Mouse (Mus musculus) 3T3-L1 (cell line): ENCODE results near the gene Anxa8.

Experiments
- DNase-seq: peaks from one replicate; pipeline ENCODE4 v3.0.0-alpha.2; 2015; ENCODE audit warnings: low read depth, low spot score

Anxa8 gene

DNA sequence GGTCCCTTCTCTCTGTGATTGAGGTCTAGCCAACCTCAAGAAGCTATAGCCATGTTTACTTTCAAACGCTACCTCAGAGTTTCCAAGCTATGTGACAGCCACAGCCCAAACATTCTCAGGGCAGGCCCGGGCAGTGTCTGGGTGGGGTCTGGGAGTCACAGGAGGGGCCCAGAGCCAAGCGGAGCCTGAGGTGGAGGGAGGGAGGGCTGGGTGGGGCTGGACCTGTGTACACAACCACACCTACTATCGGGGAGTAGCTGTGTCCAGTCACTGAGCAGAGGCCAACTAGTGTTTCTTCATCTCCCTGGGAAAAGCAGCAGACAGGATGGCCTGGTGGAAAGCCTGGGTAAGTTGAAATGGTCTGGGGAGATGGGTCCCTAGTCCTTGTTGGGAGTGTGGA lies at the start of gene Anxa8:
Gene Anxa8 (plus strand): TSS at position 251 of the 400 bp plus-strand sequence.
- DNase-seq = peak; percentile 29

DNA sequence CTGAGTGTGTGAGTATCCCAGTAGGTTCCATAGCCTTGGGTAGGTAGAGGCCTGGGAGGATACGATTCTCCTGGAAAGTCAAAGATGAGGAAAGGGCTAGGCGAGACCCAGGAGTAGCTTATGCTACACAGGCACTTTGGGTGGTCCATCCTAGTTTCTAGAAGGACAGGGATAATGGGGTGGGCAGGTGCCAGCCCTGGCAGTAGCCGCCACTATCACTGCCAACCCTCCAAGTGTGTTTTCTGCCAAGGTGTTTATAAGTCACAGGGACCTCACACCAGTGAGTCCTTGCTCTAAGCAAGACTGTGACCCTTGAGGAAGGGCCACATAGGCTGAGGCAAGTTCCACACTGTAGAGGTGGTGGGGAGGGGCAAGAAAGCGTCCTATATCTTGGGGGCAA lies 44.5 kb upstream of the Anxa8 start:
- DNase-seq = no peak

DNA sequence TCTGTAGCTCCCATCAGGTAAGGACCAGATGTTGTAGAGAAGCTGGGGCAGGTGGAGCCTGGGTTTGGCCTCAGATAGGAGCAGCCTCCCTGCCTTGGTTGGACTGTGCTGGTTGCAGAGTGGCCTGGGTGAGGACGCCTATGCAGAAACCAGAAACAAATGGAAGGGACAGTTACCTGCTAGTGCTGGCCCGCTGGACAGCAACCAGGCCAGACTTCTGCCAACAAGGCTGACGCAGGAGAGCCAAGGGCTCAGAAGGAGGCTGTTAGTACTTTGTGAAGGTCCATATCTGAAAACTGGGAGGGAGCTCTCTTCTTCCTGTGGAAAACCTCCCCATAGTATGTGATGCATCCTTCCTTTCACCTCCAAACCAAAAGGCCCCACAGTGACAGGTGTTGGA lies 42.4 kb upstream of the Anxa8 start:
- DNase-seq = no peak

DNA sequence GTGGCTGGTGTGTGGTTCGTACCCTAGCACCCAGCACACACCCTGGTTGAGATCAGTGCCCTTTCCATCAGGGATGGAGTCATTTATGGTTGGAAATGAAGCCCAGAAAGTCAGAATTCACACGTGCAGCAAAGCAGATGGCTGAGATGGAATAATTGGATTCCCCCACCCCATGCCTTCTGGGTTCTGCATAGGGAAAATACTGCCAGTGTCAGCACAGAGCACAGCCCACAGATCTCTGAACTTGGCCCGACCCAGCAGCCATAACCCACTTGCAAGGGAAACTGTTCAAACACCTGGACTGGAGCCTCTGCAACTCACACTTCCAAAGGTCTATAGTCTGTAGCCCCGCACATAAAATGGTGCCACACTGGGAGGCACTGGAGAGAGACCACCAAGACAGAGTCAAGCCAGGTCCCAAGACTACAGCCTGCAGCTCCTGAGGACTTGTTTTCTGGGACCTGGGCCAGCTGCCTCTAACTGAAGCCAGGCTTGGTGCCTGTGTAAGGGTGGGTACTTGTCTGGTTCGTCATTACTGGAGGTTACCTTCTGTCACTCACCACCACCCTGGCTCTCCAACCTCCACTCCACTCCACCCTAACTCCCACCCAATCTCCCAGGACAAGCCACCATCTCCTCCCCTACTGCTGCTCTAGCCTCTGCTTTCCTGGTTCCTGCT lies 35.5 kb upstream of the Anxa8 start:
- DNase-seq = no peak

DNA sequence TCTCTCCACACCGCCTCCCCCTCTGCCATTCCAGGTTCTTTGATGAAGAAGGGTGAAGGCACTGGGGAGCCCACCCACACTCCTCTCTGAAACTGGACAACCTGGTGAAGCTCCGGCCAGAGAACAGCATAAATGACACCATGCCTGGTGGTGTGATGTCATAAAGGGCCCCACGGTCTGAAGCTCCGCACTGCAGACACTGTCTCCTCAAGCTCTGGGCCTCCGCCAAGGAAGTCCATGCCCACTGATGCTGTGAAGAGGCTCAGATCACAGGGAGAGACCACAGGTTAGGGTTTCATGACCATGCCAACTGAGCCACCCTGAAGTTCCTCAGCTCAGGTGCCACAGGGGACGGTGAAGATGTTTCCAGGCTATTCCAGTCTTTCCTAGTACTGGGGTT lies 33.3 kb upstream of the Anxa8 start, which contains the start of gene Antxrl:
Gene Antxrl (plus strand): TSS at position 192 of the 400 bp plus-strand sequence.
- no peak for DNase-seq

DNA sequence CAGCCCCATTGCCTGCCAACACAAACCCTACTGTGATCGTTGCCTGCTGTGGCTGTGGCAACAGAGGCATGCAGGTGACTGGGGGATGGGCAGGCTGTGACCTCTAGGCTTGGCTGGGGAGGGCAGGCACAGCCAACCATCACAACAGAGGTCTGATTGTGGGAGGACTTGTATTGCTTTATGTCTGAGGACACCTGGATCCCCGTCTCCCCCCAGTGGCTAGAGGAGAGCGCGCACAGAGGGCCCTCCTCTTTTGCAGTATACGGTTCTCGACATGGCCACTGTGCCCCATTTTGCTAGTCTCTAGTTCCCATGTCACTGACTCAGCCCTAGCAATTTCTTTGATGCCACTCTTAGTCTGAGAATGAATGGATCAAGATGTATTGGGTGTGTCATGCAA lies 14.1 kb upstream of the Anxa8 start:
- no peak for DNase-seq

DNA sequence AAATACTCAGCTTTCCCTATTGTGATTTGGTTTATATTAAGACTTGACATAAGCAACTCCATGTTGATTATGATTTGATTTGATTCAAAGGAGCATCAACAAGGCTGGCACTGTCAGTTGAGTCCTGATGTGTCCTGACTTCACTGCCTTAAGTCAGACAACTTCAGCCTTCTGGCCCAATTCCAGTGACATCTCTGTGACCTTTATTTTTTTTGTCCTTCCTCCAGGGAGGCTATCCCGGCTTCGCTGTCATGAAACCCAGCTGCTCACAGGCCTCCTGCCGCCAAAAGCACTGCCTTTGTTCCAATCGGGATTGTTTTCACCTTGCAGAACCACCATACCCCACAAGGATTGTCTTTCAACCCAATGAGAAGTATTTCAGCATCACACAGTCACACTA lies 10.4 kb upstream of the Anxa8 start:
- no peak for DNase-seq

DNA sequence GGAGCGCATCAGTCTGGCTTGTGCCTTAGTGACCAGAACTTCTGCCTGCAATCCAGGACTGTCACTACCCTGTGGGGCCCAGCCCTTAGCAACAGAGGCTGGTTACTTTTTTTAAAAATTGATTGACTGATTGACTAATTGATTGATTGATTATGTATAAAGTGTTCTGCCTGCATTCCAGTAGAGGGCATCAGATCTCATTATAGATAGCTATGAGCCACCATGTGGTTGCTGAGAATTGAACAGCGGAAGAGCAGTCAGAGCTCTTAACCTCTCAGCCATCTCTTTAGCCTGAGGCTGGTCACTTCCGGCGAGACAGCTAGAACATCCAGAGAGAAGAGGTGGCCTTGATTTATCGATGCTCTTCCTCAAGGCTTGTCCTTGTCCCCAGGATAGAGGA lies 8.6 kb upstream of the Anxa8 start:
- DNase-seq = no peak

DNA sequence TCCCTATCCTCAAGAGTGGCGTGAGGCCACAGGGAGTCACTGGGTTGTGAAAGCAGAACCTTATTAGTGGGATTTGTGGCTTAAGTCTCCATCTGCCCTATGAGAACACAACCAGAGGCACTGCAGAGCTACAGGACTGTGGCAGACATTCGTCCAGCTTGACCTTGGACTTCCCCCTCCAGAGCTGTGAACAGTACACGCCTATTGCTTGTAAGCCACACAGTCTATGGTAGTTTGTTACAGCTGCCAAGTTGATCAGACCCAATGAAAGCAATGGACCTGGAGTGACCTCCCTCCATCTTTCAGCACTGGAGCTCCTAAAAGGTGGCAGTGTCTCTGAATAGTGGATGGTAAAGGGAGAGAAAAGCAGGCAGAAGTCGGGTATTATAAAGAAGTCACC lies 7.5 kb upstream of the Anxa8 start:
- DNase-seq = no peak

DNA sequence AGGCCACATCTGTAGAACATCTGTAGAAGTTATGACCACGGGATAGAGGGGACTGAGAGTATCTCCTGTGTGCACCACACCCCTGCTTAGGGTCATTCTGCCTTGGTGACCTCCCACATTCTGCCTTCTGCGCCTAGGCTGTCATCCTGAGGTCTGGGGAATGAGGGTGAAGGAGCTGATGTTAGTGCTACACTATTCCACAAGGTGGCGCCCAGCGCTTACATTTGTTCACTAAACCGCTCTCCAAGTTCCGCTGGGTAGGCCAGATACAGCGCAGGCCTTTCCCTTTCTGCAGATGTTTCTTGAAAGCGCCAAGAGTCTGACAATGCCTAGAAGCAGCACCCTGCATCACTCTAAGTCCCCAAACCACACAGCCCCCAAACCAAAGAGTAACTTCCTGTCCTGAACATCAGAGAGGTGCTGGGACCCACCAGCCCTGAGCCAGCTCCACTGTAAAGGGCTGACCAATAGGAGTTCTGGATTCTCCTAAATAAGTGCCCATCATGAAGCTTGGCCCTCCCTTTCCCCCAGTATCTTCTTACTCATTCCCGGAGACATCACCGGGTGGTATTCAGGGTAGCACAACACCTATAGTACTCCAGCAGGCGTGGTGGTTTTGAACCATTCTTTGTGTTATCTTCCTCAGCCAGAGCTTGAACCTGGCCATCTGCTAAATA lies 5.3 kb upstream of the Anxa8 start:
- DNase-seq = peak; percentile 90

DNA sequence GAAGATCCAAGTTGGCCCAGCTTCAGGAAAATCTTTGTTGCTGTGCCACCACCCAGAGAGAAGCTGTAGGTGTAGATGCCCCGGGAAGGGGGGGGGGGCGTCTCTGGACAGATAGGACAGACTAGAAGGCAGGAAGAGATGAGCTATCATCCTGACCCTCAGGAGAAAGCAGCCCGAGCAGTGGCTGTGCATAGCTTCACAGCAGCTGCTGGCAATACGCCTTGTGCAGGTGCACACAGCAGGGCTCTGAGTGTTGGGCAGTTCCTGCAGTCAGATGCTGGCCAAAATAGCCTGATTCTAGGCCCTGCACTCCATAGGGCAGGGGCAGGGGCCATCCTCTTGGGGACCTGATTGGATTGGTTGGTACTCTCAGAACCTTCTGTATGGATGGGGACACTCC lies 1.0 kb downstream of the Anxa8 start:
- no peak for DNase-seq

DNA sequence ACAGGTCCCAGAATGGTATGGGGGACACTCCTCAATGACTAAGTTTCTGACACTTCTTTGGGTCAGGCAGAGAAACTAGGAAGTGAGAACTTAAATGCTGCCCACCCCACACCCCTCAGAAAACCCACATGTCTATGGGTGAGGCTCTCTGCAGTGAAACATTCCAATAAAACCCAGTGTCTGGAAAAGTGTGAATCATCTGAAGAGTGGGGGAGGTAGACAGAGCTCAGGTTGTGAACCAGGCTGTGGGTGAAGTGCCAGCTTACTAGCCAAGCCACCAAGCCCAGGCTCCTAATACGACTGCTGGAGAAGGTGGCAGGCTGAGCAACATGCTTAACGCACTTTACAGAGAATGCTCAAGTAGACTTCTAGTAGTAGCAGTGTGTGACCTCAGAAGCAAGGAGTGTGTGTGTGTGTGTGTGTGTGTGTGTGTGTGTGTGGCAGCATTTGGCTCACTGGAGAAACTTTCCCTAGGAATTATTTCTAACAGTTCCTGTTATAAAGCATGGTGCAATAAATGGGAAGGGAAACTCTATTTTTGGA lies 2.1 kb downstream of the Anxa8 start:
- DNase-seq = peak; percentile 76

DNA sequence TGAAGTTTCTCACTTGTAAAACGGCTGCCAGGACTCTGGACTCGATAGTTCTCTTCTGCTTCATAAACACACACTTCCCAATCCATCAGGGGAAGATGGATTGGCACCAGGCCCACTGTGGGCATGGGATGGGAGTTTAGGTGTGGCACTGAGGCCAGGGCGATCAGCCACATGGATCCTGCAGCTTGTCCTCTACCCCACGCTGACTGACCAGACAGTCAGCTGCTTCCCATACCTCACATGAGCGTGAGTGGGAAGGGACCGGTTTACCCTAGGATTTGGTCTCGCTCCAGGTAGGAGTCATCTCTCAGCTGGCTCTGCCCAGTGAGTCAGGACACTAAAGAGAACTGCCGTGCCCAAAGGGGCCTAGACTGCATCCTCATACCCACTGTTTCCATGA lies 4.0 kb downstream of the Anxa8 start:
- DNase-seq = peak; percentile 66

DNA sequence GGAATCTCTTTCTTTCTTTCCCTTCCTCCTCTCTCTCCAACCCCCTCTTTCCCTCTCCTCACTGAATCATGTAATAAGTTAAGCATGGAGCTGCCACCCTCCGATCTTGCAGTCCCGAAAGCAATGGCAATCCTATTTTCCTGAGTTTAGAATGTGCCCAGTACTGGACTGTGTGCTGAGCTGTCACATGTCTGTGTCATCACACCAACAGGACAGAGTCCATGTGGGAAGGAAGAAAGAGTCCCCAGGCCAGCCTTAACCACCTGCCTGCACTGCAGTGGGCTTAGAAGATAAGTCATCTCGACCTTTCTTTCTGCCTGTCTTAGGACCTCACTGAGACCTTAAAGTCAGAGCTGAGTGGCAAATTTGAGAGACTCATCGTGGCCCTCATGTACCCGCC lies 5.7 kb downstream of the Anxa8 start:
- DNase-seq = no peak

DNA sequence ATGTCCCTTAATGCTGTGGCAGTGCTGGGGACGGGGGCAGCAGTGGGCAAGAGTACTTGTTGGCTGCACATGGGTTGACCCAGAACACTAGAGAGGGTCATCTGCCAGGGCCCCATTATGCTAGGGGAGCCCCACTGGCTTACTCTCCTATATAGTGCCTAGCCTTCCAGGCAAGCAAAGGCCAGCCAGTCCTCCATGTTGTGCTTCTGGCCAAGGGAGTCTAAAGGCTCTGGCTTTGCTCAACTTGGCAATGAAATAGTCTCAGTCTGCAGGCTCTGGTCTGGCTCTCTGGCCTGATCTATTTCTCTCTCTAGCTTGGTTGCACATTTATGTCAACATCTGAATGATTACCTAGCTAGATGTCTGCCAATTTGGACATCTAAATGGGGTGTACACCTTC lies 7.1 kb downstream of the Anxa8 start:
- DNase-seq = no peak

DNA sequence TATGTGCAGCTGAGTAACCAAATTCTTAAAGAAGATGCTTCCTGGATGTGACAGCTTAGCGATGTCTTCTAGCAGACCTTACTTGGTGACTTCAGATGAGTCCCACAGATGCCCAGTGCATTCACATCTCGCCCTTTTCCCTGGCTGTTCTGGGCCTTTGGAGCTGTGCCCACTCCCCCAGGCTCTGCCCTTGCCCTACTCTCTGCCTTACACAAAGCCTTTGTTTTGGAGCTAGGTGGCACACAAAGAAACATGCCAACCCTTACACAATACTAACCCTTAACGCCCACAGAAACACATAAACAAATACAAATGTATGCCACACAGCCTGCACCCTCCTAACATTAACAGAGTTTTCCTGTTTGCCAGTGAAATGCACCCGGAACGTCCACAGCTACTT lies 10.4 kb downstream of the Anxa8 start:
- no peak for DNase-seq

DNA sequence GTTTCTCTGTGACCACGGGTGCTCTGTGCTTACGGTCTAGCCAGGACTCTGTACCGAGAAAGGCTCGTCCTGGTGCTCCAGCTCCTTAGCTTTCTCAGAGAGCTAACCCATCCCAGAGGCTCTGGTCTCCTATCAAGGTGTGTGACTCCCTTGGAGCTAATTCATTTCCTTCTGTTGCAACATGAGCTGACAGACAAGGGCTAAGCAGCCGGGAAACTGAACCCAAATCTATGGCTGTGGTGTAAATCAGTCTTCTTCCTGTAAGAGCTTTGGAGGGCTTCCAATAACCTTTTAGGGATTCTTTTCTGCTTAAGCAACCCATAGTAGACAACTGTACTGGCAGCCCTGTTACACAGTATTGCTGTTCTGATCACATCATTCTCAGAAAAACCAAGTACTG lies 16.8 kb downstream of the Anxa8 start, which contains the start of gene A630023A22Rik:
Gene A630023A22Rik (minus strand): TSS at position 154 of the 400 bp plus-strand sequence.
- peak; percentile 56 for DNase-seq

DNA sequence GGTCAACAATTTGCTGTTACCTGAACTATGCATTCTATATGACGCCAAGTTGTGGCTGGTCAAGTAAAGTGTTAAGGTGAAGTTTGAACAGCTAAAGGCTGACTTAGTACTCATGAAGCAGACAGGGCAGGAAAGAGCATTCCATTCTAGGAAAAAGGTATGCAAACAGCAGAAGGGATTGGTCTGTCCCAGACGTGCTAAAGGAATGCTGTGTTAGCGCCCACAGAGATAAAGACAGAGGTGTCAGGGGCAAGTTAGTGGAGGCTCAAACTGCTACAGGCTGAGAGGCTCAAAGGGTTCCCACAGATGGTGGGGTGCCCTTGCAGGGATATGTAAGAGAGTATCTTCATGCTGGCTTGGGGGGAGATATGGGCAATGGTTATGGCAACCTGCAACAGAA lies 18.1 kb downstream of the Anxa8 start:
- peak; percentile 26 for DNase-seq

DNA sequence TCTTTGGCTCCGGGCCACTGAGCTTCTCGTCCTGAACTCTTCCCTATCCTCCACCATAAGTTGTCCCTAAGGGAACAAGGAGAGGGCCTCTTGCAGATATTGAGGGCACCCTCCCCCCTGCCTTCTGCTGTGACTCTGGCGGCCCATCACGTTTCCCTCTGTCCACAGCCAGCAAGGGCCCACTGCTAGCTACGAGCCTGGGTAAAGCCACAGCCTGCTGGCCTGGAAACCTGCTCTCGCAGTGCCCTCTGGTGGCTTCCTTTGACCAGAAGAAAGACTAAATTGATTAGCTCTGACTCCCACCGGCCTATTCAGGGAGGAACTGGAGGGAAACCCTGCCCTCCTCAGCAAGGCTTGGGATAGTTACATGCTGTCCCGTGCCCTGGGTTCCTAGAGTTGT lies 19.1 kb downstream of the Anxa8 start:
- DNase-seq = peak; percentile 87

DNA sequence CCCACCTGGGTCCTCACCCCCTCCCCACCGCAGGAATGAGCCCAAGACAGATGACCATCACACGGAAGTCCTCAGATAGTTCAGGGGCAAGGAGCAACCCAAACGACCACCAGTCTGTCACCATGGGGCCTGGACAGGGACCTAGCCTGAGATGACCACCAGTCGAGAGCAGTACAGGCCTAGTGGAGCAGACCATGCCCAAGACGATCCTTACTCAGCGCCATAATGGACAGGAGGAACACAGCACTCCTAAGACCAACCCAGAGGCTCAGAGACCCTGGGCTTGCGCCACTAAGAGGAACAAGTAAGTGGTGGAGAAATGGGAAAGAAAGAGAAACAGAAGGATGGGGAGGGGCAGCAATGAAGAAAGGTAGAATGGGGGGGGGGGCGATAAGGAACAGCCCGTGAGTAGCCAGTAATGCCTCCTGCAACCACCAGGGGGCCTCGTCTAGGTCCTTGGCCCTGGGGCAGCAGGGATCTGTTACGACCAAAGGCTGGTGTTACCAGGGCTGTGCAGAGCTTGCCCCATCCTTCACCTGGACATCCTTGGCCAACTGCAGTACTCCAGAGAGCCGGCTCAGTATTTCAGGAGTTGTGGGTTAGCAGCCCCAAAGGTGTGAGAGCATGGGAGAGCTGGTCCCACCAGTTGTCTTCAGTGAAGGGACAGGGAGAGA lies 20.7 kb downstream of the Anxa8 start:
- DNase-seq = peak; percentile 50

DNA sequence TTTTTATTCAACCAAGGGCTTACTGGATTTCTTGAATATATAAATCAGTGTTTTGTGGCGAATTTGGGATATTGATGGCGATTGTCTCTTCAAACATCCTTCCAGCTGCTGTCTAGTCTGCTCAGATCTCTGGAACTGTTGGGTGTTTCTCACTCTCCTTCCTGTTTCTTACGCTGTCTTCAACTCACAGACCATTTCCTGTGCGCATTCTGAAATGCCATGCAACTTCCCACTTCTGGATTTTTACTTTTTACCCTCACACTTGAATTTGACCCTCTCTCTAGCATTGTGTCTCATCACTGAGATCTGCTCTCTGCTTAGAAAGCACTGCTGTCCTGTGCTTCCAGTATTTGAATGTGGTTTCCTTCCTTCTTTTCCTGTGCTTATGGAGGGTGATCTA lies 21.8 kb downstream of the Anxa8 start:
- no peak for DNase-seq

DNA sequence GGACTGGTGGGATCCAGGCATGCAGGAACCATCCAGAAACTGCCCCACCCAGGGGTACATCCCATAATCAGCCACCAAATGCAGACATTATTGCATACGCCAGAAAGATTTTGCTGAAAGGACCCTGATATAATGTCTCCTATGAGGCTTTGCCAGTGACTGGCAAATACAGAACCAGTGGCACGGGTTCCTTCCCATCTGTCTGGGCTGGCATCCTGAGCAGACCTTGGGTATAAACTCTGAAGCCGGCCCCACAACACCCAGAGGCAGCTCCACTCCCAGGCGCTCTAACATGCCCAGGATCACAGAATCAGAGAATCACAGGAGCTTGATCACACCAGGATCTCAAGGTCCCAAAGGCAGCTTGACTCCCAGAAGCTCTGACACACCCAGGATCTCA lies 28.5 kb downstream of the Anxa8 start:
- DNase-seq = no peak
